Mouse (Mus musculus): ENCODE data around the gene Spint4.
A peak's percentile ranks its signal among the peaks of the same experiment; 100 is the strongest.

Gene Spint4

DNA sequence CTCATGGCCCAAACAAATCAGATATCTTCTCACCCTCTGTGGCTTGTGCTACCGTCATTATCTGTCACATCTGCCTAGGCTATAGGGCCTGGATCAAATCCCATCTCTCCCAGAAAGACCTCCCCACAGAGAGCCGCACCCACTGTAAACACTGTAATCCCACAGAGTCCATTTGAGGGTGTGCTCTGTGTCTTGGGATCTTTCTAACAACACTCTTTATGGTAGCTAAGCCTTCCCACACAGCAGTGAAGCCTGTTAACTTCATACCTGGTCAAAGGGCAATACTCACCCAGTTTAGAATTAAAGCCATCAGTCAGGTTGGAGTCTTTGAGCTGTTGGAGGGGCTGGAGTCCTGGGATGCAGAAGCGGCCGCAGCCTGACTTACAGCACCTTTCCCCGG, 33.4 kb downstream of the Spint4 start:
- no peak for DNase-seq (ENCODE audit: low spot score in 2 of 2)

DNA sequence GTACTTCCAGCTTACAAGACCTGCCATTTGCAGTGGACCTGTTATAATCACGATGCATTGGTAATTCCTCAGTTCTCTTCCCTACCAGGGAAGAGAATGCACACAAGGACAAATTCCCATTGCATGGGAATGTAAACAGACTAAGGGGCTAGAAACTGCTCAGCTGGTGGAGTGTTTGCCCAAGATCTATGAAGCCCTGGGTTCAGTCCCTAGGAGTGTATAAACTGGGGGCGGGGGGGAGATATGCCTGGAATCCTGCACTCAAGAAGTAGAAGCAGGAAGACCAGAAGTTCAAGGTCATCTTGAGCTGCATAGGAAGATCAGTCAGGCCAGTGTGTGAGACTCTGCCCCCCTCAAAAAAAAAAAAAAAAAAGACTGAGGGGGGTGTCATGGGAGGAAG, 35.0 kb downstream of the Spint4 start:
- no peak for DNase-seq (ENCODE audit: low spot score in 2 of 2)

DNA sequence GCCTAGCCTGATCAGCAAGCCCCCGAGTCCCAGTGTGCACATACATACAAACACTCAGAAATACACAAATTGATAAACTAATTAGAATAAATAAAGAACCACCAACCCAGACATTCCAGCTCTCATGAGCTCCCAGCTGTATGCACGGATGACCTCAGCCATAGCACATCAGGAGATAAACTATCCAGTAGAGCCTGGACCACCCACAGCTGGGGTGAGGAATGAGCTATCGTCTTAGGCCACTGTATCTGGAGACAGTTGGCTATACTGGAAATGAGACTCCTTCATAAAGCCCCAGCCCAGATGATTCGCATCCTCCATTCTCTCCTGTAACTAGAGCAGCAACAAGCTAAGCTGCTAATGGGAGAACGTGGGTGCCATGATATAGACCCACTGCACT, 36.5 kb downstream of the Spint4 start:
- DNase-seq (ENCODE audit: low spot score in 2 of 2), result no peak

DNA sequence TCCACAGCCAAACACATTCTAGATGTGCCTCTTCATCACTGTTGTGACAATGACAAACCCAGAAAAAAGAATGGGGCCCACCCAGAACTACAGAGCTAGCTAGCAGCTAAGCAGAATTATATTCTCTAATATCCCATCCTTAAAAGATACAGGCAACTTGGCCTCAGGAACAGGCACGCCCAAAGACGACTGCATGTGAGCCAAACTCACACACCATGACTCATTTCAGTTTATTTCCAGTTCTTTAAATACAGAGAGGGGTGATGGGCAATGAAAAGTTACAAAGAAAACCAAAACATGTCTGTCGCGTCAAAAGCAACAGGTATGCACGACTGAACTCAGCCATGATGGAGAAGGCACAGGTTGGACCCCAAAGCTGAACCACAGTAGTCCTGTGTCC, 37.1 kb downstream of the Spint4 start:
- no peak for DNase-seq (ENCODE audit: low spot score in 2 of 2)

DNA sequence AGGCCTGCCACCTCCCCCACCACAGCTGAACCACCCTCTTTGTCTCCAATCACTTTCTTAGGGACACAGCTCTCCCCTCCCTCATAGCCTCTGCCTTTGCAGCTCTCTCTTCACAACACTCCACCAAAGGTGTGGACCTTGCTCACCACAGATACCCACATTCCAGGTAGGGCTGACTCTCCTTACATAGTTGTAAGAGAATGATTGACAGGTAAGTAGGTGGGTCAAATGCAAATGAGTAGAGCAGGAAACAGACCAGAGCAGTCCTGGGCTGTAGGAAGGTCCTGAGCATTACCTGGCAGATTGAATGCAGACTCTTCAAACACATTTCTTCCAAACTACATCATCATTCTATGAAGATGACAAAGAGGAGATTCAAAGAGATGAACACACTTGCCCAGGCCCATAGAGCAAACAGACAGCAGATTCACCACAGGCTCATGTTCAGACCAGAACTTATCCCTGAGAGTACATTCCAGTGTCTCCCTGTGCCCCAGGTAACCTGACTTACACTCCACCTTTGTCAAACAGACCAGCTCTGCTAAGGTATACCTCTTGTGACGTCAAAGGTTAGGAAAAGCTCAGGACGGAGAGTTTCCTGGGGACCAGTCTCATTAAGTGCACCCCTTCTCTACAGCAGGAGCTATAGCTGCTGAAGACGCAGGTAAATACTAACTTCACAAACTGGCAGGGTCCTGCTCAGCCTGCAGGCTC, 39.2 kb downstream of the Spint4 start:
- DNase-seq (ENCODE audit: low spot score in 2 of 2), result no peak

DNA sequence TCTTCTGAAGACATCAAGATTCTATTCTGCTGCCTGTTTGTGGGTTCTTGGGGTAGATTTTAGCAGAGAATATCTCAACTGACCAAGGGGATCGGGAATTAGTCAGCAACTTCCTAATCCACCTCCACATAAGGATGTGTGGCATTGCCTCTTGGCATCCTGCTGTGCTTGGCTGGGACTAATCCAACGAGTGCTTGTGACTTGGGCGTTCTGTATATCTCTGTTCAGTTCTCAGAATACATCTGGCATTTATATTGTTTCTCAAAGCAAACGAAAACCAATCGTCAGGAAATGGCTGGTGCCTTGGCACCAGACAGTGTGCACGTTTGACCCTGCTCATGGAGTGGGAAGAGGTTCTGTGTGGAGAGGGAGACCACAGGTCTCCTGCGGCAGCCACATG, 41.6 kb downstream of the Spint4 start:
- DNase-seq (ENCODE audit: low spot score in 2 of 2), result no peak

DNA sequence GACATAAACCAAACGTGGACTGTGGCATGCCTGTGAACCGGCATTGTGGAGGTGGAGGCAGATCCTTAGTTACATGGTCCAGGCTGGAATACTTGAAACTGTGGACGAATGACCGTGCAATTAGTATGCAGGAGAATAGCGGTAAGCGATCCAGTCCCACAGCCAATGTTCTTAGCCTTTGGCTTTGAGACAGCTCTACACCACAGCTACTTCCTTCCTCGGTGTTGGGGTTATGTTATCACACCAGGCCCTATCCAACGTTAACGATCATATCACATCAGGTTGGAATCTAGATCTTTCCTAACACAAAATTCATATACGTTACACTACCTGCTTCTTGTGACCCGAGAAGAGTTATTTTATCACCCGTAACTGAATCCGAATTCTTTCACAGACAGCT, 46.7 kb downstream of the Spint4 start:
- DNase-seq (ENCODE audit: low spot score in 2 of 2), result no peak

DNA sequence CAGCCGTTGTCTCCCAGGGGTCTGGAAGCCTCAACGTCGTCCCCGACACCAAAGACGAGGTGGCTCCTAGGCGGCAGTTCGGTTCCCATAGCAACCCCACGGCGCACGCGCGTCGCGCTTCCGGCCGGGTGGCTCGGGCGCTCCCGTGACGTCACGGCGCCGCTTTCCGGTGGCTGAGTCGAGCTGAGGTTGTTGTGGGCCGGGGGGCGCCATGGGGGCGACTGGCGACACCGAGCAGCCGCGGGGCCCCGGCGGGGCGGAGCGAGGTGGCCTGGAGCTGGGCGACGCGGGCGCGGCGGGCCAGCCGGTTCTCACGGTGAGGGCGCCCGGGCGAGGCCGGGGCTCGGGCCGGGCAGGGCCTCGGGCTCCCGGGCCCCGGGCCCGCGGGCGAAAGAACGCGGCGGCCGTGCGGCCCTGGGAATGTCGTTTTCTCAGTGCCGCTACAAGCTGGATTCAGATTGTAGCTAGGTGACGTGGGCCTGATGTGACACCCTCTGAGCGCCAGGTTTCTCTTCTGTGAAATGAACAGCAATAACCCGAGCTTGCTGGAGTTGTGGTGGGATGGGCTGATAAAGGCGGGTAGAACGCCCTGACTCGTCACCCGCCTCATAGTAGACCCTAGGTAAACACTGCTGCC, 47.7 kb downstream of the Spint4 start, which contains the start of the genes Wfdc3 and Dnttip1:
Wfdc3 (minus strand) TSS at position 89 of the 637 bp plus-strand sequence.
Dnttip1 (plus strand) TSS at position 141 of the 637 bp plus-strand sequence.
- DNase-seq (ENCODE audit: low spot score in 2 of 2), result peak; percentile 88 to 93

DNA sequence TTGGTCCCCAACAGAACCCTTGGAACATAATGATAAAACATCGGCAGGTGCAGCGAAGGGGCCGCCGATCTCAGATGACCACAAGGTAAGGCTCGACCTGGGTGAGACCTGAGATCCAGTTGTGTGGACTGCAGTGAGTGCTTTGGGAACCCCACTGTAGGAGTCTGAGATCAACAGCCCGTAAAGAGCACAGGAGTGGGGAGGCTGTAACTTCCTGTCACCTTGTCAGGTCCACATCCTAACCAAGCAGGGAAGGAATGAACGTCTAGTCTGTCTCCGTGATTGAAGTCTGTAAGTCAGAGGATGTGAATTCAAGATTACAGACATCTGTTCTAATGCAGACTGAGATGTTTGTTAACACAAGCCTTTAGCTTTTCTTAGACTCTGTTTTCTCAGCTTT, 48.4 kb downstream of the Spint4 start:
- no peak for DNase-seq (ENCODE audit: low spot score in 2 of 2)

DNA sequence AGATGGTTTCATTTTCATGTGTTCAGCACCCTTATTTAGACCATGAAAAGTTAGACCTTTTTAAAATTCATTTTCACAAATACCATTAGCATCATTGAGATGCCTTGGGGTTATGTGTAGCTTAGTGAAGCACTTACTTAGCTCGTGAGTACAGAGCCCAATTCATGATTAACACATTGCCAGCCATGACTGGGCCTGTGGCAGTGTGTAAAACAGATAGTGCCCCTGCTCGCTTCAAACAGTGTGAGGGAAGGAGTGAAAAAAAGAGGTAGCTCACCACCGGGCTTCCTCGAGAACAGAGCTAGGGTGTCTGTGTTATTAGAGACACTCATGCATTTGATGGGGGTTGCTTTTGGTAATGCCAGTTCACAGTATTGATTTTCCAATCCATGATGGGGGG, 49.9 kb downstream of the Spint4 start:
- no peak for DNase-seq (ENCODE audit: low spot score in 2 of 2)

DNA sequence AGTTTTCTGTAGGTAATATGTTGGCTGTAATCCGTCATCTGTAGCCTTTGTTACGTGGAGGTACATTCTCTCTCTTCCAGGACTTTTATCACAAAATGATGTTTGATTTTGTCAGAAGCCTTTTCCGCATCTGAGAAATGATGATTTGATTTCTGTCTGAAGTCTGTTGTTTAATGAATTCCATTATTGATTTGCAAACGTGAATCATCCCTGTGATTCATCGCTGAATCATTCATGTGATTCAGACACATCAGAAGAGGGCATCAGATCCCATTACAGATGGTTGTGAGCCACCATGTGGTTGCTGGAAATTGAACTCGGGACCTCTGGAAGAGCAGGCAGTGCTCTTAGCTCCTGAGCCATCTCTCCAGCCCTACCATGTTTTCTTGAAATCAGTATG, 50.7 kb downstream of the Spint4 start:
- DNase-seq (ENCODE audit: low spot score in 2 of 2), result no peak
